Comparison of ENCODE assay signal across 8 mouse cellular contexts in genomic region chr4:149099369-149100017, GRCm38 (mm10). TPM values are rescaled to one million over a fixed set of nuclear protein-coding genes. Genes with fewer than 3 reads are reported as not detected.
DNase-seq lines count a peak whose midpoint lies in the region; ATAC-seq lines count a peak whose summit lies in the region.

Pex14 (minus strand) TSS chr4:149099876.

- no peaks in the 10 kb centered on the region for H3K27me3 ChIP-seq in heart, embryonic 13.5 days (replicated peaks)
- H3K27me3 ChIP-seq in liver, embryonic 12.5 days (replicated peaks): no peaks in the 10 kb centered on the region
- no peaks in the 10 kb centered on the region for H3K27me3 ChIP-seq in stomach, embryonic 15.5 days (replicated peaks)

- peak within 1 kb of the TSS; percentile 99 for H3K4me3 ChIP-seq in heart, embryonic 13.5 days
- H3K4me3 ChIP-seq in liver, embryonic 12.5 days: peak within 1 kb of the TSS; percentile 97
- H3K4me3 ChIP-seq in stomach, embryonic 15.5 days (replicated peaks): peak within 1 kb of the TSS; percentile 99

- H3K36me3 ChIP-seq in heart, embryonic 13.5 days: peaks cover 3% of the 10 kb centered on the region; the same call in 1 of the 2 replicates
- peaks cover 3% of the 10 kb centered on the region for H3K36me3 ChIP-seq in liver, embryonic 12.5 days
- no peaks in the 10 kb centered on the region for H3K36me3 ChIP-seq in stomach, embryonic 15.5 days

- H3K9me3 ChIP-seq in heart, embryonic 13.5 days: no peaks in the 10 kb centered on the region
- no peaks in the 10 kb centered on the region for H3K9me3 ChIP-seq in liver, embryonic 12.5 days (replicated peaks)
- no peaks in the 10 kb centered on the region for H3K9me3 ChIP-seq in stomach, embryonic 15.5 days

- peak; percentile 86 for ATAC-seq in erythroid progenitor cell, adult 5-6 weeks (replicated peaks; ENCODE audit: low FRiP score, poor library complexity, severe bottlenecking)
- peak; percentile 80 for ATAC-seq in heart, embryonic 13.5 days (ENCODE audit: extremely low read depth, insufficient number of reproducible peaks, low FRiP score, low TSS enrichment)
- ATAC-seq in liver, embryonic 12.5 days: peak; percentile 75
- peak; percentile 81 for ATAC-seq in stomach, embryonic 15.5 days (ENCODE audit: insufficient read depth, low FRiP score, low read depth)

- WGBS in heart, embryonic 13.5 days: under 1% methylated on average over 50 of the region's 50 CpGs
- under 1% methylated on average over 50 of the region's 50 CpGs for WGBS in liver, embryonic 12.5 days (ENCODE audit: insufficient replicate concordance)
- under 1% methylated on average over 49 of the region's 50 CpGs for WGBS in stomach, embryonic 15.5 days

- peak; percentile 87 for DNase-seq in CD4-positive helper T cell, adult 2 months (ENCODE audit: low read depth, low spot score)
- peak; percentile 80 for DNase-seq in brain, embryonic 18.5 days (ENCODE audit: low read depth, low spot score)
- peak; percentile 94 for DNase-seq in kidney, postnatal 10 days
- DNase-seq in natural killer cell, adult 2 months (ENCODE audit: low spot score in 2 of 2): peak; percentile 70 to 73

- H3K4me2 ChIP-seq in heart, embryonic 13.5 days: peak within 1 kb of the TSS; percentile 98
- H3K4me2 ChIP-seq in liver, embryonic 12.5 days: peak within 1 kb of the TSS; percentile 88
- H3K4me2 ChIP-seq in stomach, embryonic 15.5 days: peak within 1 kb of the TSS; percentile 92

- H3K4me1 ChIP-seq in heart, embryonic 13.5 days: peaks cover 23% of the 10 kb centered on the region
- peaks cover 40% of the 10 kb centered on the region for H3K4me1 ChIP-seq in liver, embryonic 12.5 days
- H3K4me1 ChIP-seq in stomach, embryonic 15.5 days: peaks cover 13% of the 10 kb centered on the region

- H3K27ac ChIP-seq in heart, embryonic 13.5 days (replicated peaks): peak within 1 kb of the TSS; percentile 46
- H3K27ac ChIP-seq in liver, embryonic 12.5 days: peak within 1 kb of the TSS; percentile 52
- H3K27ac ChIP-seq in stomach, embryonic 15.5 days: peak within 1 kb of the TSS; percentile 48

- H3K9ac ChIP-seq in heart, embryonic 13.5 days: peak within 1 kb of the TSS; percentile 96
- peak within 1 kb of the TSS; percentile 92 for H3K9ac ChIP-seq in liver, embryonic 12.5 days
- H3K9ac ChIP-seq in stomach, embryonic 15.5 days: peak within 1 kb of the TSS; percentile 89

RNA-seq across cellular contexts. Expression of gene Pex14, which starts in this region (rescaled TPM):
- total RNA-seq in erythroid progenitor cell, adult 5-6 weeks (2015; ENCODE audit: low replicate concordance): 3.2 and 5.4 TPM in 2 replicates
- 0.91 and 3.0 TPM in 2 replicates for total RNA-seq in erythroid progenitor cell, adult 5-6 weeks (2017; ENCODE audit: low replicate concordance)
- 39.7 and 43.0 TPM in 2 replicates for polyA plus RNA-seq in heart, embryonic 13.5 days (2015; fragmentation: Nextera tagmentation; extraction: Ambion mirVana)
- 31.8 and 34.7 TPM in 2 replicates for polyA plus RNA-seq in liver, embryonic 12.5 days (2016; fragmentation: Nextera tagmentation; extraction: Ambion mirVana)
- polyA plus RNA-seq in stomach, embryonic 15.5 days (2015; fragmentation: Nextera tagmentation; extraction: Ambion mirVana): 47.2 and 50.3 TPM in 2 replicates

Comparison
In these comparisons a context has a peak if more than half of its experiments do, and no peak if none do; other contexts are left out.
1. Peak in every context shown above with its lines: DNase-seq, ATAC-seq, H3K4me3 ChIP-seq and H3K27ac ChIP-seq.